Mouse (Mus musculus) C2C12 (cell line): ENCODE measurements at regions not wholly inside any gene's neighbourhood (a gene's known extent, or its start where the extent isn't known, plus 50 kb on each side); places are given as distances from the start of the nearest gene placed in this dataset.

Source experiments
- H3K27me3 ChIP-seq: one replicate; pipeline ENCODE4 v1.6.1; 2011; ENCODE audit not compliant: control insufficient read depth, insufficient read depth, insufficient read length
- H3K36me3 ChIP-seq: one replicate; pipeline ENCODE4 v1.6.1; 2011; ENCODE audit not compliant: control insufficient read depth, insufficient read depth
- H3K4me3 ChIP-seq: one replicate; pipeline ENCODE4 v1.5.1; 2011; ENCODE audit warnings: mild to moderate bottlenecking, control low read depth; ENCODE audit not compliant: poor library complexity, insufficient read depth, severe bottlenecking
- H3K79me2 ChIP-seq: one replicate; pipeline ENCODE4 v1.6.1; 2011; ENCODE audit not compliant: control insufficient read depth, insufficient read depth
- H3K79me3 ChIP-seq: one replicate; pipeline ENCODE4 v1.6.1; 2011; ENCODE audit warnings: low read depth, control low read depth
- H3ac ChIP-seq: one replicate; pipeline ENCODE3; 2011; ENCODE audit warnings: low read depth; ENCODE audit not compliant: control insufficient read depth, insufficient read length
- CEBPB ChIP-seq: IDR thresholded peaks from one replicate; pipeline ENCODE4 v1.6.1; 2011; ENCODE audit warnings: low read depth, mild to moderate bottlenecking, control low read depth, moderate library complexity
- CTCF ChIP-seq: IDR thresholded peaks from one replicate; pipeline ENCODE4 v1.5.1; 2011; ENCODE audit not compliant: control insufficient read depth, insufficient read depth, insufficient read length
- FOSL1 ChIP-seq: IDR thresholded peaks from one replicate; pipeline ENCODE4 v1.8.0; 2011; ENCODE audit warnings: mild to moderate bottlenecking, low read length; ENCODE audit not compliant: poor library complexity, insufficient read depth, severe bottlenecking
- MAX ChIP-seq: IDR thresholded peaks from one replicate; pipeline ENCODE4 v1.6.1; 2011; ENCODE audit warnings: mild to moderate bottlenecking, control low read depth
- MYOD1 ChIP-seq: IDR thresholded peaks from one replicate; pipeline ENCODE4 v1.6.1; 2011; ENCODE audit warnings: low read depth; ENCODE audit not compliant: control insufficient read depth, insufficient read length
- MYOG ChIP-seq: IDR thresholded peaks from one replicate; pipeline ENCODE4 v1.6.1; 2011; ENCODE audit not compliant: control insufficient read depth, insufficient read length; ENCODE audit errors: extremely low read depth
- USF1 ChIP-seq: IDR thresholded peaks from one replicate; pipeline ENCODE4 v1.6.1; 2011; ENCODE audit warnings: low read depth, mild to moderate bottlenecking, control low read depth, moderate library complexity

GRCm38 (mm10) chr10:111111020-111111419 lies 53.5 kb upstream of the Osbpl8 start:
- H3K79me2 ChIP-seq, result no peaks in the 10 kb centered on the region
- no peaks in the 10 kb centered on the region for H3K36me3 ChIP-seq
- H3K27me3 ChIP-seq, result no peaks in the 10 kb centered on the region
- no peak overlapping the region for H3K4me3 ChIP-seq
- no peak for TF ChIP-seq CTCF
- TF ChIP-seq CEBPB, result no peak
- no peak for TF ChIP-seq MAX
- no peak for TF ChIP-seq MYOG
- TF ChIP-seq USF1, result no peak
- no peak overlapping the region for H3ac ChIP-seq
- no peaks in the 10 kb centered on the region for H3K79me3 ChIP-seq

DNA sequence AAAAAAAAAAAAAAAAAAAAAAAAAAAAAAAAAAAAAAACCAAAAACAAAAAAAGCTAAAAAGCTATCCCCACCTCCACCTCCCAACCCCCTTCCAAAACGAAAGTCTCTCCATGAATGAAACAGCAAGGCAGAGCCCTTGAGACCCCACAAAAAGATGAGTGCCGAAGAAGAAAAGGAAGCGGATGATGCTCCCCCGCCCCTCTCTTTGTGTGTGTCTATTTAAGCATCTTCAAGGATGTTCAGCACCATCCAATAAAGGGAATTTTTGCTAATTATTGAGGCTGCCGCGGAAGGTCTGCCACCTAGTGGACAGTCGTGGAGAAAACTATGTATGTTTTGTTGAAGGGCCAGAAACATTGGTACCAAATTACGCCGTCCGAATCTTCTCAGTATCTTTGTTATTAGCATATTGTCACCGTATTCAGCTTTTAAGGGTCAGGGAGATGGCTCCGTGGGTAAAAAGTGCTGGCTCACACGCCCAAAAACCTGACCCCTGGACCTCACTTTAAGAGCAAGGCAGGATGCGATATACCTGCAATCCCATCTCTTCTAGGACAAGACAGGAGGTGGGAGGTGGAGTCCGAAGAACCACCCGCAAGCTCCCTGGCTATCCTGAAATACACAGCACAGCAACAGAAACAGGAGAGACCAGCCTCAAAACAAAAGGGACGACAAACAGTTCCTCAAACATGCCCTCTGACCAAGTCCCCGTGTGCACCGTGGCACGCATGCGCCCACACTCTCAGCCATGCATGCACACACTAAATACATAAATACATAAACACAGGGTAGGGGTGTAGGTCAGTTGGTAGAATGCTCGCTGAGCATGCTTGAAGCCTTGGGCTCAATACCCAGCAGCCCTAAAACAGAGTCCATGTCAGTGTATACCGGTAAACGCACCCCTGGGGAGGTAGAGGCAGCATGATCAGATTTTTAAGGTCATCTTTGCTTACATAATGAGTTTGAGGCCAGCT lies 55.6 kb upstream of the Osbpl8 start:
- Histone ChIP-seq H3ac (no peak overlapping the region), H3K27me3 (no peaks in the 10 kb centered on the region), H3K4me3 (no peak overlapping the region), H3K36me3 (no peaks in the 10 kb centered on the region), H3K79me2 (no peaks in the 10 kb centered on the region), H3K79me3 (no peaks in the 10 kb centered on the region)
- no peak for TF ChIP-seq CTCF
- TF ChIP-seq MYOG, result no peak
- TF ChIP-seq MYOD1, result no peak
- no peak for TF ChIP-seq MAX
- no peak for TF ChIP-seq CEBPB
- TF ChIP-seq USF1, result no peak
- TF ChIP-seq FOSL1, result no peak

- Histone ChIP-seq H3ac (no peak overlapping the region), H3K27me3 (no peaks in the 10 kb centered on the region), H3K79me2 (no peaks in the 10 kb centered on the region), H3K4me3 (no peak overlapping the region), H3K36me3 (no peaks in the 10 kb centered on the region), H3K79me3 (no peaks in the 10 kb centered on the region)
- TF ChIP-seq MYOD1 (no peak), USF1 (peak; percentile 49)
Observed at GRCm38 (mm10) chr10:111107852-111108251, 56.7 kb upstream of the Osbpl8 start.

DNA sequence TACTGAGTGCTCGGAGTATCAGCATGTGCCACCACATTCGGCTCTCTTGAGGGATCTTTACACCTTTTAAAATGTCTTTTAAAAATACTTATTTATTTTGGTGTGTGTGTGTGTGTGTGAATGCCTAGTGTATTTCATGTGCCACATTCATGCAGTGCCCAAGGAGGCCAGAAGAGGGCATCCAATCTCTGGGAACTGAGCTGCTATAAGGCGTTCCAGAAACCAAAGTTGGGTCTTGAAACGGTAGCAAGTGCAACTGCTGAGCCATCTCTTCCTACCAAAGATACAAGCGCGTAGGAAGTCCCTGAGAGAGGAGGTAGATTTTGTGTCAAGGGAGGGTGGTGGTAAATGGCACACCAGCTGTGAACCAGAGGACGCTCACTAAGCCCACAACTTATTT lies 57.2 kb upstream of the Osbpl8 start:
- Histone ChIP-seq H3K79me3 (no peaks in the 10 kb centered on the region), H3K4me3 (no peak overlapping the region), H3K36me3 (no peaks in the 10 kb centered on the region), H3ac (no peak overlapping the region), H3K79me2 (no peaks in the 10 kb centered on the region), H3K27me3 (no peaks in the 10 kb centered on the region)
- TF ChIP-seq MYOG (no peak), CTCF (peak; percentile 62)

- Histone ChIP-seq H3K4me3 (no peak overlapping the region), H3K79me2 (no peaks in the 10 kb centered on the region), H3K79me3 (no peaks in the 10 kb centered on the region), H3K36me3 (no peaks in the 10 kb centered on the region), H3ac (no peak overlapping the region), H3K27me3 (no peaks in the 10 kb centered on the region)
- TF ChIP-seq USF1 (no peak), FOSL1 (no peak), MAX (no peak), CTCF (no peak), CEBPB (no peak), MYOG (no peak), MYOD1 (no peak)
Observed at GRCm38 (mm10) chr10:111106411-111106810, 58.1 kb upstream of the Osbpl8 start.

- no peak overlapping the region for H3ac ChIP-seq
- H3K79me2 ChIP-seq, result no peaks in the 10 kb centered on the region
- H3K4me3 ChIP-seq, result no peak overlapping the region
- H3K79me3 ChIP-seq, result no peaks in the 10 kb centered on the region
- no peaks in the 10 kb centered on the region for H3K36me3 ChIP-seq
- H3K27me3 ChIP-seq, result no peaks in the 10 kb centered on the region
- TF ChIP-seq FOSL1 (no peak), MYOG (no peak), MAX (no peak), CTCF (no peak), CEBPB (no peak), MYOD1 (no peak), USF1 (no peak)
Observed at GRCm38 (mm10) chr10:111105662-111106061, 58.9 kb upstream of the Osbpl8 start.
